Mouse (Mus musculus): ENCODE results near the gene Dusp3. TPM values are rescaled to one million over a fixed set of nuclear protein-coding genes. Genes with fewer than 3 reads are reported as not detected.
A peak's percentile ranks its signal among the peaks of the same experiment; 100 is the strongest.

Gene Dusp3
- polyA plus RNA-seq, 1 experiment from 2014 or later: 16.5 TPM

DNA sequence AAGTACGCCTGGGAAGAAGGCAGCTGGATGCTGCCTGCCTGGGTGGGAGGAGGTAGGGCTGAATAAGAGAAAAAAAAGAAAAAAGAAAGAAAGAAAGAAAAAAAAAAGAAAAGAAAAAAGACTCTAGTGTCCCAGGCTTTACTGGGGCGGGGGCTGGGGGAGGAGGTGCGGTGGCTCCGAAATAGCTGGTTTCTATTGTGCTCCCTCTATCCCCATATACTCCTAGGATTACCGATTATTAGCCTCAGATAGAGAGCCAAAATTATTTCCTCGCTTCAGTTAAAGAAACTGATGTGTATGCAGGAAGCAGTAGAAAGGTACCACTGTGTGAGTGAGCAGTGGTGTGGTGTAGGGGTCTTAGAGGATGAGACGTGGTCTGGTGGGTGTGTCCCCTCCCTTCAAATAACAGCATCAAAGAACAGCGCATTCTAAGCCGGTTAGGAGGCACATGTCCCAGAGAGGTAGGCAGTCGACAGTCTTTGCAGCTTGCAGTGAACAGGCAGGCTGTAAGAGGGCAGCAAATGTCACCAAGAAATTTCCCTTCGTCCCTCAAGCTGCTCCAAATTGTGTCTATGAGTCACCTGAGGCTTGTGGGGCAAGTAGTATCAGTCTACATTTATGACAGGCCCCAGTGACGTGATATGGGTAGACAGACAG is 40.7 kb upstream of the Dusp3 start:
- 2% methylated on average over 12 of the region's 12 CpGs for WGBS

DNA sequence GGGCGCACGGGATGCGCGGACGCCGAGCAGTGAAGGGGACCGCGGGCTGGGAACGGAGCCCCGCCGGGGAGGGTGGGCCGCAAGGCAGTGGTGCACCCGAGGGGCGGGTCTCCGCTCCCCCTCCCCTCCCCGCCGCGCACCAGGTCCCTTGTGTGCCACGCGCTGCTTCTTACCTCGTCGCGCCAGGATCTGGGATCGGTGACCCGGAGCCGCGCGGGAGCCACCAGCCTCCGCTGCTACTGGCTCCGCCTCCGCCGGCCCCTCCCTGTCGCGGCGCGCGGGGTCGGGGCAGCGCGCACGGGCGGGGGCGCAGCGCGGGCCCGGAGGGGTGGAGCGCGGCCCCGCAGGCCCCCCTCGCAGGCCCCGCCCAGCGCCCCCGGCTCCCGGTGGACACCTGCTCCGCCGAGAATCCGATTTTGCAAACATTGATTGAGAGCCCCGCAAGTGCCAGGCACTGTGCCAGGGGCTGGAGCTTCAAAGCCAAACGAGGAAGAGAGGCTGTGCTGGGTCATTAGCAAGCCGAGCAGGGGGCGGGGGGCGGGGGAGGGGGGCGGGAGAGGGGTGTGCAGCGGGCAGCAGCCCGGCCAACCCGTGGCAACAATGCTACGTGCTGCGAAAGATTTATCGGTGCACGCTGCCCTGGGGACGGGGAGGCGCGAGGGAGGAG is 40.0 kb upstream of the Dusp3 start:
- no peaks in the 10 kb centered on the region for H3K27me3 ChIP-seq (ENCODE audit: control insufficient read depth, insufficient read depth, low read length)
- peaks cover 27% of the 10 kb centered on the region for H3K4me1 ChIP-seq (ENCODE audit: control insufficient read depth, insufficient read depth, low read length)
- ATAC-seq (ENCODE audit: low FRiP score, low TSS enrichment): peak; percentile 89
- WGBS: under 1% methylated on average over 45 of the region's 73 CpGs
- peak overlapping the region; percentile 91 for H3K27ac ChIP-seq (replicated peaks; ENCODE audit: low read depth, low read length)
- H3K4me2 ChIP-seq (ENCODE audit: low read length): peak overlapping the region; percentile 64
- H3K9me3 ChIP-seq (ENCODE audit: control insufficient read depth, low read length): no peaks in the 10 kb centered on the region
- H3K4me3 ChIP-seq (replicated peaks; ENCODE audit: low read depth, low read length): peak overlapping the region; percentile 68
- H3K36me3 ChIP-seq (ENCODE audit: control insufficient read depth, insufficient read depth, low read length): peaks cover 9% of the 10 kb centered on the region
- DNase-seq: peak; percentile 93
- peak overlapping the region; percentile 84 for H3K9ac ChIP-seq (replicated peaks; ENCODE audit: low read length)

More for the DNA sequence above, 40.7 kb upstream of the Dusp3 start:
- Histone ChIP-seq H3K9me3 (ENCODE audit: control insufficient read depth, low read length) (no peaks in the 10 kb centered on the region), H3K4me3 (replicated peaks; ENCODE audit: low read depth, low read length) (peak overlapping the region; percentile 68), H3K4me2 (ENCODE audit: low read length) (peak overlapping the region; percentile 64), H3K4me1 (ENCODE audit: control insufficient read depth, insufficient read depth, low read length) (peaks cover 27% of the 10 kb centered on the region), H3K9ac (replicated peaks; ENCODE audit: low read length) (peak overlapping the region; percentile 84), H3K27ac (replicated peaks; ENCODE audit: low read depth, low read length) (peak overlapping the region; percentile 91), H3K27me3 (ENCODE audit: control insufficient read depth, insufficient read depth, low read length) (no peaks in the 10 kb centered on the region), H3K36me3 (ENCODE audit: control insufficient read depth, insufficient read depth, low read length) (peaks cover 4% of the 10 kb centered on the region; the same call in 1 of the 2 replicates)
- peak; percentile 77 for DNase-seq
- peak; percentile 44 for ATAC-seq (ENCODE audit: low FRiP score, low TSS enrichment)

DNA sequence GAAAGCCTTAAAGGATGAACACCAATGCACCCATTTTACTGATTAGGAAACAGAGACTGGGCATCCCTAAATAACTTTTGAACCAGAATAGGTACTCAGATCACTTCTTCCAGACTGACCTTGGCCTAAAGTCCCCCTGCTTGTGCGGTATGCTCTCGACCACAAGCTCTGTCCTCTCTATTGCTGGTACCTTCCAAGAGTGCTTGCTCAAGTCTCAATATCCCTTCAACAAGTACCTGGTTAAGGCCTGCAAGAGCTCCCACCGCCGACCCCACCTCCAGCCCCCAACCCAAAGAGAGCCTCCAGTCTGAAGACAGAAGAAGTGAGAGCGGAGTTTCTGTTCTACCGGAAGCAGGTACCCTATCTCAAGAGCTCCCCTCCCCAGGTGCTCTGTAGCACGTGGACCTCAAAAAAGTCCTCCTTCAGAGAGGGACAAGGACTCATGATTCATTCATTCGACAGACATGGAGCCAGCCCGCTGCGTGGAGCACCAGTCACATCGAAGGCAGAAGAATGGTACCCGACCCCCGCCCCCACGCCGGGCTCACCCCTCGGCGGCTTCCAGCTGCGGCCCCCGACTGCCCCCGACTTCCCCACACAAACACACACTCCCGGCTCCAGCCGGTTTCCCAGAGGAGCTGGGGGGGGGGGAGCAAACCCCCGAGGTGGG is 39.3 kb upstream of the Dusp3 start:
- peaks cover 27% of the 10 kb centered on the region for H3K4me1 ChIP-seq (ENCODE audit: control insufficient read depth, insufficient read depth, low read length)
- peak overlapping the region; percentile 91 for H3K27ac ChIP-seq (replicated peaks; ENCODE audit: low read depth, low read length)
- 2% methylated on average over 22 of the region's 23 CpGs for WGBS
- H3K9me3 ChIP-seq (ENCODE audit: control insufficient read depth, low read length): no peaks in the 10 kb centered on the region
- DNase-seq (peak; percentile 71), ATAC-seq (ENCODE audit: low FRiP score, low TSS enrichment) (peak; percentile 7; the same call in 1 of the 2 replicates)
- peak overlapping the region; percentile 68 for H3K4me3 ChIP-seq (replicated peaks; ENCODE audit: low read depth, low read length)
- H3K36me3 ChIP-seq (ENCODE audit: control insufficient read depth, insufficient read depth, low read length): peaks cover 14% of the 10 kb centered on the region
- H3K4me2 ChIP-seq (ENCODE audit: low read length): peak overlapping the region; percentile 64
- H3K27me3 ChIP-seq (ENCODE audit: control insufficient read depth, insufficient read depth, low read length): no peaks in the 10 kb centered on the region
- H3K9ac ChIP-seq (replicated peaks; ENCODE audit: low read length): peak overlapping the region; percentile 84

DNA sequence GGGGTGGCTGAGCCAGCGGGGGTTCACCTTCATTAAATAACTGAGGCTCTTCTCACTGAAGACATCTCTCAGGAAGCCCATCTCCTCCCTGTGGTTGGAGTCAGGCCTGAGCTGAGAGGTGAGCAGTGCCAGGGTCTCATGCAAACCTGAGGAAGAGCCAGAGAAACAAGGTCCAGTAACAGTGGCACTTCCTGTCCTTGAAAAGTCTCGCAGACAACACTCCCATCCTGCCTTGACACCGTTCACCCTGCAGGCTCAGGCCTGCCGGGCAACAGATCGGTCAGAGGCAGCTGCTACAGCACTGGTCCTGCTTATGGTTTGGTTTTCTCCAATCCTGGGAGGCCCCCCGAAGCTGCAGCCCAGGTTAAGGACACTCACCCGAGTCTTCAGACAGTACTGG is 38.5 kb upstream of the Dusp3 start:
- WGBS: 37% methylated on average over 7 of the region's 7 CpGs
- H3K4me2 ChIP-seq (ENCODE audit: low read length): peak overlapping the region; percentile 64
- H3K27me3 ChIP-seq (ENCODE audit: control insufficient read depth, insufficient read depth, low read length): no peaks in the 10 kb centered on the region
- H3K4me1 ChIP-seq (ENCODE audit: control insufficient read depth, insufficient read depth, low read length): peaks cover 27% of the 10 kb centered on the region
- no peaks in the 10 kb centered on the region for H3K9me3 ChIP-seq (ENCODE audit: control insufficient read depth, low read length)
- ATAC-seq (ENCODE audit: low FRiP score, low TSS enrichment) (no peak), DNase-seq (no peak)
- H3K4me3 ChIP-seq (replicated peaks; ENCODE audit: low read depth, low read length): peak overlapping the region; percentile 68
- no peak overlapping the region for H3K27ac ChIP-seq (replicated peaks; ENCODE audit: low read depth, low read length)
- H3K36me3 ChIP-seq (ENCODE audit: control insufficient read depth, insufficient read depth, low read length): peaks cover 14% of the 10 kb centered on the region
- H3K9ac ChIP-seq (replicated peaks; ENCODE audit: low read length): peak overlapping the region; percentile 36; the same call in 1 of the 2 replicates

DNA sequence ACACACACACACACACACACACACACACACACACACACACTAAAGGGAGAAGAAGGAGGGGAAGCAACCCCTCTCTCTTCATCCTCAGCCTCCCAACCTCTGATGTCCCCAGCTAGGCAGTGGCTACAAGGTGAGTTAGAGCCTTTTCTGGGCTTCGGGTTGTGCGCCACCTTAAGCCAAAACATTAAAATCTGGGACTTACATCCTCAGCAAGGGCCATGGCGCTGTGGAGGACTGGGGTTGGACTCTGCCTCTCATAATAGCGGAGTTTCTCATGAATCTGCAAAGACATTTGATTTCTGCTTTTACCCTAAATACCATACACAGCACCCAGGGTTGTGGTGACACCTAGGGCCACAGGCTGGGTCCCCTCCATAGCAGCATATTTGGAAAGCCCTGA is 38.1 kb upstream of the Dusp3 start:
- H3K36me3 ChIP-seq (ENCODE audit: control insufficient read depth, insufficient read depth, low read length): peaks cover 14% of the 10 kb centered on the region
- peak overlapping the region; percentile 36; the same call in 1 of the 2 replicates for H3K9ac ChIP-seq (replicated peaks; ENCODE audit: low read length)
- H3K4me1 ChIP-seq (ENCODE audit: control insufficient read depth, insufficient read depth, low read length): peaks cover 25% of the 10 kb centered on the region
- no peak overlapping the region for H3K27ac ChIP-seq (replicated peaks; ENCODE audit: low read depth, low read length)
- WGBS: 82% methylated on average over 4 of the region's 4 CpGs
- ATAC-seq (ENCODE audit: low FRiP score, low TSS enrichment) (no peak), DNase-seq (no peak)
- no peaks in the 10 kb centered on the region for H3K27me3 ChIP-seq (ENCODE audit: control insufficient read depth, insufficient read depth, low read length)
- no peaks in the 10 kb centered on the region for H3K9me3 ChIP-seq (ENCODE audit: control insufficient read depth, low read length)
- H3K4me2 ChIP-seq (ENCODE audit: low read length): peak overlapping the region; percentile 64
- peak overlapping the region; percentile 68; the same call in 1 of the 2 replicates for H3K4me3 ChIP-seq (replicated peaks; ENCODE audit: low read depth, low read length)

DNA sequence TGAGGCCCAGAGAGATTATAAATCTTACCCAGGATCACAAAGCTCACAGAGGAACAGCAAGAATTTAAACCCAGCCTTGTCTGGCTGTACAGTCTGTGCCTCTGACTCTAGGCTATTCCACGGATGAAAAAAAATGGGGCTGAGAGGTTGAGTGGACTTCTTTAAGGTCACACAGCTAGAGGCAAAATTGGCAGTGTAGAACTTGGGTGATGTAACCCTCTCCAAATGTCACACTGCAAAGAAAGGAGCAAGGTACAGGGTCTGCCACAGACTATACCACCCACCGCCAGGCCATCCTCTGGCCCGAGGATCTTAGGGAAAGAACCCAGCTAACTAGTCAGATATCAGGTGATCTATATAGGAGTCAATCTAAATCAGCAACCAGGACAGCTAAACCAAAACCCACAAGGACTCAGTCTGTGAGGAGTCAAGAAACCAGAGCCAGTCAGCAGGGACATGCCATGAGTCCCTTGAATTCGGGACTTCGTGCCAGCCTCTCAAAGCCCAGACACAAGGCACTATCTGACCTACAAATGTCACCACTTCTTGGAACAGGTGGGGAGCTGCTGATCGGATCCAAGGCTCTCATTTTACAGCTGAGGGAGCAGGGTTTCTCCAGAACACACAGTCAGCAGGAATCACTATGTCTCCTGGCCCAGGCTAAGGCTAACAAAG is 37.4 kb upstream of the Dusp3 start:
- H3K27me3 ChIP-seq (ENCODE audit: control insufficient read depth, insufficient read depth, low read length): no peaks in the 10 kb centered on the region
- peaks cover 25% of the 10 kb centered on the region for H3K4me1 ChIP-seq (ENCODE audit: control insufficient read depth, insufficient read depth, low read length)
- H3K27ac ChIP-seq (replicated peaks; ENCODE audit: low read depth, low read length): no peak overlapping the region
- no peak overlapping the region for H3K4me3 ChIP-seq (replicated peaks; ENCODE audit: low read depth, low read length)
- WGBS: 87% methylated on average over 6 of the region's 6 CpGs
- DNase-seq (no peak), ATAC-seq (ENCODE audit: low FRiP score, low TSS enrichment) (no peak)
- H3K36me3 ChIP-seq (ENCODE audit: control insufficient read depth, insufficient read depth, low read length): peaks cover 14% of the 10 kb centered on the region
- H3K9ac ChIP-seq (replicated peaks; ENCODE audit: low read length): no peak overlapping the region
- no peaks in the 10 kb centered on the region for H3K9me3 ChIP-seq (ENCODE audit: control insufficient read depth, low read length)
- H3K4me2 ChIP-seq (ENCODE audit: low read length): no peak overlapping the region

DNA sequence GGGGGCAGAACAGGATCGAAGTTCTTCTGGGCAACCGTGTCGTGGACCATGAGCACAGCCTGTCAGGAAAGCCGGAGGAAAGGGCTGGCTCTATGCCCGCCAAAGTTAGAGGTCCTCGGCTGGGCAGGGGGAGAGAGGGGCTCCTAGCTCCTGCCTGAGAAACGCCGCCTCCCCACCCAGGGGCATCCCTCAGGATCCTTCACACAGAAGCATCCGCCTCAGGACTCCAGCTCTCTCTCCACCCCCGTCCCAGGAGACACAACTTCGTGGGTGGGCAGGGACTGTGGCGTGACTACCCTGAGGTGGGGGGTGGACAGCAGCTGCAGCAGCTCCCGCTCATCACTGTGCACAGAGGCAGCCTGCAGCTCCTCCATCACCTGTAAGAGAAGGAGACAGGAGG is 36.6 kb upstream of the Dusp3 start:
- WGBS: 80% methylated on average over 13 of the region's 13 CpGs
- Histone ChIP-seq H3K4me2 (ENCODE audit: low read length) (no peak overlapping the region), H3K4me3 (replicated peaks; ENCODE audit: low read depth, low read length) (no peak overlapping the region), H3K27ac (replicated peaks; ENCODE audit: low read depth, low read length) (no peak overlapping the region), H3K36me3 (ENCODE audit: control insufficient read depth, insufficient read depth, low read length) (peaks cover 17% of the 10 kb centered on the region), H3K4me1 (ENCODE audit: control insufficient read depth, insufficient read depth, low read length) (peaks cover 24% of the 10 kb centered on the region), H3K27me3 (ENCODE audit: control insufficient read depth, insufficient read depth, low read length) (no peaks in the 10 kb centered on the region), H3K9ac (replicated peaks; ENCODE audit: low read length) (no peak overlapping the region), H3K9me3 (ENCODE audit: control insufficient read depth, low read length) (no peaks in the 10 kb centered on the region)
- ATAC-seq (ENCODE audit: low FRiP score, low TSS enrichment): no peak
- DNase-seq: no peak

DNA sequence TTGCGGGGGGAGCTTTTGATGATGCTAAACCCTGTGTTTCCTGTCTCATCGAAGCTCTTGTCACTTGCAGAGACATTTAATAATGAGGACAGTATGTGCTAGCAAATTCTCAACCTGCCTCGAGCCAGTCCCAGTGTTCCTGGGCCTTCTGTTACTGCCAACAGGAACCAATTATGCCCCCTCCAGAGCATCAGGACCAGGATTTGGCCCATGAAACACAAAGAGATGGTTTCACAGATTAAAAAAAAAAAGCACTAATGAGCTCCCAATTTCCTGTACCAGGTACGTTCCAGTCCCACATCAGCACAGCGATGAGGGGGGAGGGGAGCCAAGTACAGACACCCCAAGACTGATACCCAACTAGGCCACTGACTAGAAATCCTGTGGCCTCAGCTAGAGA is 34.4 kb upstream of the Dusp3 start:
- no peak overlapping the region for H3K4me2 ChIP-seq (ENCODE audit: low read length)
- no peak overlapping the region for H3K27ac ChIP-seq (replicated peaks; ENCODE audit: low read depth, low read length)
- no peak overlapping the region for H3K4me3 ChIP-seq (replicated peaks; ENCODE audit: low read depth, low read length)
- H3K4me1 ChIP-seq (ENCODE audit: control insufficient read depth, insufficient read depth, low read length): peaks cover 14% of the 10 kb centered on the region
- WGBS: 82% methylated on average over 5 of the region's 5 CpGs
- ATAC-seq (ENCODE audit: low FRiP score, low TSS enrichment) (no peak), DNase-seq (no peak)
- no peaks in the 10 kb centered on the region for H3K27me3 ChIP-seq (ENCODE audit: control insufficient read depth, insufficient read depth, low read length)
- H3K36me3 ChIP-seq (ENCODE audit: control insufficient read depth, insufficient read depth, low read length): peaks cover 27% of the 10 kb centered on the region
- no peaks in the 10 kb centered on the region for H3K9me3 ChIP-seq (ENCODE audit: control insufficient read depth, low read length)
- H3K9ac ChIP-seq (replicated peaks; ENCODE audit: low read length): no peak overlapping the region
